Mouse (Mus musculus) testis, adult 2 months (tissue): ENCODE measurements around the gene Pygm.

Experiments used
- CTCF ChIP-seq: fragments of 200-500 bp; IDR thresholded peaks from 2 replicates; pipeline ENCODE4 v1.5.1; 2012; ENCODE audit warnings: low read depth, mild to moderate bottlenecking, inconsistent platforms, low read length, moderate library complexity; ENCODE audit not compliant: control insufficient read depth, insufficient read depth, insufficient replicate concordance
- POLR2A ChIP-seq: fragments of 200-500 bp; IDR thresholded peaks from 2 replicates; pipeline ENCODE4 v1.6.1; 2012; ENCODE audit warnings: low read depth, mild to moderate bottlenecking, inconsistent platforms, low read length, moderate library complexity; ENCODE audit not compliant: control insufficient read depth

DNA sequence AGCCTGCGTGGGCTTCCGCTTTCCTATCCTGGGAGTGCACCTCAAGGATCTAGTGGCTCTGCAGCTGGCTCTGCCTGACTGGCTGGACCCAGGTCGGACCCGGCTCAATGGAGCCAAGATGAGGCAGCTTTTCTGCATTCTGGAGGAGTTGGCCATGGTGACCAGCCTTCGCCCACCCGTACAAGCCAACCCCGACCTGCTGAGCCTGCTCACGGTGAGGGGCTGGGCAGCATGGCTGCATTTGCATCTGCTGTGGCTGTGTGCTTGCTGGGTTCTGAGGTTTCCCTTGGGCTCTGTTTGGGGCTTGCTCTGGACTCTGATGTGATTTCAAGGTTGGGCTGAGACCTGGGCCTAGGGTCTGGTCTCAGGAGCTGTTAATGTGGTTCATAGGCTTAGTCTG, 22.9 kb downstream of the Pygm start:
- TF ChIP-seq CTCF (no peak), POLR2A (no peak)
